Mouse (Mus musculus) retina, postnatal 1 day (tissue): ENCODE measurements around the gene Gm7324.
"Not testable (repeated sequence)": the region's sequence is repeated elsewhere in the genome, so short reads cannot be mapped to it uniquely, and the experiment has no call there.

Experiments used
- DNase-seq: peaks from one replicate; pipeline ENCODE4 v3.0.0-alpha.2; 2012

Gene Gm7324

GRCm38 (mm10) chr14:43697621-43698020 is at the start of gene Gm7324:
Gene Gm7324, plus strand, starts transcription at chr14:43697828.
- DNase-seq = not testable (repeated sequence)

GRCm38 (mm10) chr14:43677099-43677498 is 20.5 kb upstream of the Gm7324 start, which contains the start of gene Gm8165:
Gene Gm8165, minus strand, starts transcription at chr14:43677199.
- not testable (repeated sequence) for DNase-seq

- not testable (repeated sequence) for DNase-seq
Measured at GRCm38 (mm10) chr14:43727385-43727784, 29.8 kb downstream of the Gm7324 start, which contains the start of gene Gm16506. Gene Gm16506, minus strand, starts transcription at chr14:43727485.

GRCm38 (mm10) chr14:43747566-43747965 is 49.9 kb downstream of the Gm7324 start, which contains the start of gene Gm6526:
Gene Gm6526, plus strand, starts transcription at chr14:43747866.
- DNase-seq = not testable (repeated sequence)
